Mouse (Mus musculus): ENCODE measurements around the gene Btbd3. TPM values are rescaled to one million over a fixed set of nuclear protein-coding genes. Genes with fewer than 3 reads are reported as not detected.
A peak's percentile ranks its signal among the peaks of the same experiment; 100 is the strongest.

The Btbd3 gene
- 6.7 and 6.9 TPM in 2 replicates for polyA plus RNA-seq (2012; rRNA removed)

GRCm38 (mm10) chr2:138256411-138256810 lies at the start of gene Btbd3:
Btbd3 (plus strand) TSS chr2:138256565.
- Histone ChIP-seq H3K4me1 (ENCODE audit: control insufficient read depth, insufficient read depth, low read length) (peaks cover 10% of the 10 kb centered on the region), H3K27ac (ENCODE audit: insufficient read depth, low read depth, low read length) (peak within 1 kb of the TSS; percentile 72), H3K36me3 (ENCODE audit: control insufficient read depth, insufficient read depth, low read length) (no peaks in the 10 kb centered on the region), H3K4me3 (ENCODE audit: insufficient read depth, low read depth, low read length) (peak within 1 kb of the TSS; percentile 80), H3K27me3 (replicated peaks; ENCODE audit: control insufficient read depth, insufficient read depth, low read length) (no peaks in the 10 kb centered on the region)
- peak; percentile 97 for DNase-seq
- WGBS, result under 1% methylated on average over 39 of the region's 39 CpGs
- no peak for TF ChIP-seq CTCF (conservative IDR thresholded peaks at IDR 0.05; ENCODE audit: insufficient read depth, insufficient read length, low read depth, low read length)
- no peak for TF ChIP-seq POLR2A (IDR thresholded peaks at IDR 0.05; ENCODE audit: low read depth, low read length)

- DNase-seq, result peak; percentile 75
- H3K36me3 ChIP-seq (ENCODE audit: control insufficient read depth, insufficient read depth, low read length), result no peaks in the 10 kb centered on the region
- TF ChIP-seq CTCF (conservative IDR thresholded peaks at IDR 0.05; ENCODE audit: insufficient read depth, insufficient read length, low read depth, low read length) (no peak), POLR2A (IDR thresholded peaks at IDR 0.05; ENCODE audit: low read depth, low read length) (no peak)
- 0 out of 2 replicates have a peak, but pooled peaks cover 2% of the 10 kb centered on the region for H3K4me1 ChIP-seq (ENCODE audit: control insufficient read depth, insufficient read depth, low read length)
- no peak overlapping the region for H3K27ac ChIP-seq (ENCODE audit: insufficient read depth, low read depth, low read length)
- WGBS, result 12% methylated on average over 2 of the region's 2 CpGs
- no peaks in the 10 kb centered on the region for H3K27me3 ChIP-seq (replicated peaks; ENCODE audit: control insufficient read depth, insufficient read depth, low read length)
- no peak overlapping the region for H3K4me3 ChIP-seq (ENCODE audit: insufficient read depth, low read depth, low read length)
Measured at GRCm38 (mm10) chr2:138215561-138215960, 40.8 kb upstream of the Btbd3 start.

GRCm38 (mm10) chr2:138220269-138220668 lies 36.1 kb upstream of the Btbd3 start:
- TF ChIP-seq POLR2A (IDR thresholded peaks at IDR 0.05; ENCODE audit: low read depth, low read length), result no peak
- TF ChIP-seq CTCF (conservative IDR thresholded peaks at IDR 0.05; ENCODE audit: insufficient read depth, insufficient read length, low read depth, low read length), result no peak
- WGBS, result 62% methylated on average over 1 of the region's 1 CpGs
- Histone ChIP-seq H3K4me3 (ENCODE audit: insufficient read depth, low read depth, low read length) (no peak overlapping the region), H3K36me3 (ENCODE audit: control insufficient read depth, insufficient read depth, low read length) (no peaks in the 10 kb centered on the region), H3K27me3 (replicated peaks; ENCODE audit: control insufficient read depth, insufficient read depth, low read length) (no peaks in the 10 kb centered on the region), H3K27ac (ENCODE audit: insufficient read depth, low read depth, low read length) (no peak overlapping the region), H3K4me1 (ENCODE audit: control insufficient read depth, insufficient read depth, low read length) (0 out of 2 replicates have a peak, but pooled peaks cover 2% of the 10 kb centered on the region)
- DNase-seq, result no peak

GRCm38 (mm10) chr2:138232247-138232646 lies 24.1 kb upstream of the Btbd3 start:
- TF ChIP-seq CTCF (conservative IDR thresholded peaks at IDR 0.05; ENCODE audit: insufficient read depth, insufficient read length, low read depth, low read length) (no peak), POLR2A (IDR thresholded peaks at IDR 0.05; ENCODE audit: low read depth, low read length) (no peak)
- 0 out of 2 replicates have a peak, but pooled peaks cover 1% of the 10 kb centered on the region for H3K27me3 ChIP-seq (replicated peaks; ENCODE audit: control insufficient read depth, insufficient read depth, low read length)
- WGBS, result 33% methylated on average over 5 of the region's 5 CpGs
- H3K27ac ChIP-seq (ENCODE audit: insufficient read depth, low read depth, low read length), result no peak overlapping the region
- no peak for DNase-seq
- no peak overlapping the region for H3K4me3 ChIP-seq (ENCODE audit: insufficient read depth, low read depth, low read length)
- no peaks in the 10 kb centered on the region for H3K4me1 ChIP-seq (ENCODE audit: control insufficient read depth, insufficient read depth, low read length)
- no peaks in the 10 kb centered on the region for H3K36me3 ChIP-seq (ENCODE audit: control insufficient read depth, insufficient read depth, low read length)

GRCm38 (mm10) chr2:138236149-138236548 lies 20.2 kb upstream of the Btbd3 start:
- 84% methylated on average over 2 of the region's 2 CpGs for WGBS
- no peak overlapping the region for H3K27ac ChIP-seq (ENCODE audit: insufficient read depth, low read depth, low read length)

GRCm38 (mm10) chr2:138242452-138242851 lies 13.9 kb upstream of the Btbd3 start:
- no peak overlapping the region for H3K27ac ChIP-seq (ENCODE audit: insufficient read depth, low read depth, low read length)
- no peak overlapping the region for H3K4me3 ChIP-seq (ENCODE audit: insufficient read depth, low read depth, low read length)
- no peak for DNase-seq
- H3K27me3 ChIP-seq (replicated peaks; ENCODE audit: control insufficient read depth, insufficient read depth, low read length), result no peaks in the 10 kb centered on the region
- no peaks in the 10 kb centered on the region for H3K36me3 ChIP-seq (ENCODE audit: control insufficient read depth, insufficient read depth, low read length)
- H3K4me1 ChIP-seq (ENCODE audit: control insufficient read depth, insufficient read depth, low read length), result no peaks in the 10 kb centered on the region
- TF ChIP-seq POLR2A (IDR thresholded peaks at IDR 0.05; ENCODE audit: low read depth, low read length) (no peak), CTCF (conservative IDR thresholded peaks at IDR 0.05; ENCODE audit: insufficient read depth, insufficient read length, low read depth, low read length) (no peak)
- 70% methylated on average over 5 of the region's 5 CpGs for WGBS

More at GRCm38 (mm10) chr2:138236149-138236548, 20.2 kb upstream of the Btbd3 start:
- no peaks in the 10 kb centered on the region for H3K4me1 ChIP-seq (ENCODE audit: control insufficient read depth, insufficient read depth, low read length)
- H3K27me3 ChIP-seq (replicated peaks; ENCODE audit: control insufficient read depth, insufficient read depth, low read length), result no peaks in the 10 kb centered on the region
- H3K36me3 ChIP-seq (ENCODE audit: control insufficient read depth, insufficient read depth, low read length), result no peaks in the 10 kb centered on the region
- DNase-seq, result no peak
- no peak overlapping the region for H3K4me3 ChIP-seq (ENCODE audit: insufficient read depth, low read depth, low read length)
- TF ChIP-seq POLR2A (IDR thresholded peaks at IDR 0.05; ENCODE audit: low read depth, low read length) (no peak), CTCF (conservative IDR thresholded peaks at IDR 0.05; ENCODE audit: insufficient read depth, insufficient read length, low read depth, low read length) (no peak)

- no peaks in the 10 kb centered on the region for H3K4me1 ChIP-seq (ENCODE audit: control insufficient read depth, insufficient read depth, low read length)
- TF ChIP-seq POLR2A (IDR thresholded peaks at IDR 0.05; ENCODE audit: low read depth, low read length) (no peak), CTCF (conservative IDR thresholded peaks at IDR 0.05; ENCODE audit: insufficient read depth, insufficient read length, low read depth, low read length) (no peak)
- no peaks in the 10 kb centered on the region for H3K27me3 ChIP-seq (replicated peaks; ENCODE audit: control insufficient read depth, insufficient read depth, low read length)
- peak; percentile 43 for DNase-seq
- no peak overlapping the region for H3K27ac ChIP-seq (ENCODE audit: insufficient read depth, low read depth, low read length)
- 43% methylated on average over 2 of the region's 2 CpGs for WGBS
- H3K4me3 ChIP-seq (ENCODE audit: insufficient read depth, low read depth, low read length), result no peak overlapping the region
- no peaks in the 10 kb centered on the region for H3K36me3 ChIP-seq (ENCODE audit: control insufficient read depth, insufficient read depth, low read length)
Measured at GRCm38 (mm10) chr2:138245631-138246289, 10.6 kb upstream of the Btbd3 start.
